Mouse (Mus musculus) forebrain, embryonic 12.5 days (tissue): ENCODE data around the gene Hectd2. TPM values are rescaled to one million over a fixed set of nuclear protein-coding genes. Genes with fewer than 3 reads are reported as not detected.

Experiments used
- ATAC-seq: fragments of 200-750 bp; cut with Nextera tagmentation; 2 replicates; pipeline ENCODE4 v1.8.0; 2017; ENCODE audit warnings: moderate TSS enrichment; ENCODE audit not compliant: low FRiP score
- H3K27ac ChIP-seq: fragments of 300-500 bp; sonication (generic); 2 replicates; pipeline ENCODE4 v1.5.1; 2016; ENCODE audit warnings: mild to moderate bottlenecking
- H3K27me3 ChIP-seq: fragments of 300-500 bp; sonication (generic); 2 replicates; pipeline ENCODE4 v1.6.1; 2016; ENCODE audit warnings: mild to moderate bottlenecking
- H3K36me3 ChIP-seq: fragments of 300-500 bp; sonication (generic); replicated peaks from 2 replicates; pipeline ENCODE4 v1.6.1; 2016; ENCODE audit warnings: mild to moderate bottlenecking
- H3K4me1 ChIP-seq: fragments of 300-500 bp; sonication (generic); 2 replicates; pipeline ENCODE4 v1.6.1; 2016
- H3K4me2 ChIP-seq: fragments of 300-500 bp; sonication (generic); 2 replicates; pipeline ENCODE4 v1.6.1; 2016; ENCODE audit warnings: mild to moderate bottlenecking, moderate library complexity
- H3K4me3 ChIP-seq: fragments of 300-500 bp; sonication (generic); replicated peaks from 2 replicates; pipeline ENCODE4 v1.5.1; 2016; ENCODE audit warnings: mild to moderate bottlenecking
- H3K9ac ChIP-seq: fragments of 300-500 bp; sonication (generic); 2 replicates; pipeline ENCODE4 v1.6.1; 2016; ENCODE audit warnings: mild to moderate bottlenecking
- H3K9me3 ChIP-seq: fragments of 300-500 bp; sonication (generic); 2 replicates; pipeline ENCODE4 v1.6.1; 2016
- WGBS: fragments of 180-500 bp; shearing (Covaris S2); methylation state at CpG from one replicate; pipeline ENCODE4 v1.1.7; 2016; 5-methylcytosine and 5-hydroxymethylcytosine counted together
- polyA plus RNA-seq: library from polyadenylated mRNA; unstranded; fragments of >200 nt; fragmentation: Nextera tagmentation; extraction: Ambion mirVana; gene quantifications from 2 replicates; pipeline ENCODE4 v1.2.1, GENCODE M21; 2016

Hectd2 gene
- polyA plus RNA-seq, 1 experiment from 2014 or later: 11.5 TPM

DNA sequence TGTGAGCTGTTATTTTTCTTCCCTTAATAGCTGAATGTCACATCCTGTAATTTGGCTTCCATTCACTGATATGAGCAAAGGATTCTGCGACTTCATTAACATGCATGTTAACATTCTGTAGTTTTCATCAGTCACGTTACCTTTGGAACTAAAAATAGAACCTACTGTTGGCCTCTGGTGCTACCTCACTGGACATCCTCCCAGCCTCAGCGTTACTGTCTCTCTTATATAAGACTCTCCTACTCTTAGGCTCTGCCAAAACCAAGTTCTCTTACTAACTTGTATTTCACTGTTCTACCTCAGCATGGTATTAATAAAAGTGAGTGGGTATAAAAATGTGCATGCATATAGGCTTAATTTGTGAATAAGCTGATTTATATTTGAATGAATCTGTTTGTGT, 26.4 kb downstream of the Hectd2 start:
- no peaks in the 10 kb centered on the region for H3K9me3 ChIP-seq
- no peaks in the 10 kb centered on the region for H3K27me3 ChIP-seq
- no peak overlapping the region for H3K4me3 ChIP-seq
- no peak for ATAC-seq
- H3K9ac ChIP-seq: no peak overlapping the region
- no peaks in the 10 kb centered on the region; the same call in 1 of the 2 replicates for H3K36me3 ChIP-seq
- H3K27ac ChIP-seq: no peak overlapping the region
- no peak overlapping the region for H3K4me2 ChIP-seq
- 89% methylated on average over 3 of the region's 3 CpGs for WGBS
- no peaks in the 10 kb centered on the region for H3K4me1 ChIP-seq

DNA sequence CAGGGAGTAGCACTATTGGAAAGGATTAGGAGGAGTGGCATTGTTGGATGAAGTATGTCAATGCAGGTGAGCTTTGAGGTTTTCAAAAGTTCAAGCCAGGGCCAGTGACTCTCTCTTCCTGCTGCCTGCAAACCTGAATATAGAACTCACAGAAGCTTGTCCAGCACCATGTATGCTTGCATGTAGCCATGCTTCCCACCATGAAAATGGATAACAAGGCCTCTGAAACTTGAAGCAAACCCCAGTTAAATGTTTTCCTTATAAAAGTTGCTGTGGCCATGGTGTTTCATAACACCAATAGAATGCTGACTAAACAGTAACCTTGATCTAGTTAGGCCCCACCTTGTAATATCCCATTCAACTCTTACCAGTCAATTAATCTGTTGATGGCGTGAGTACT, 27.7 kb downstream of the Hectd2 start:
- Histone ChIP-seq H3K4me2 (no peak overlapping the region), H3K4me3 (no peak overlapping the region), H3K9ac (no peak overlapping the region), H3K27me3 (no peaks in the 10 kb centered on the region), H3K27ac (no peak overlapping the region), H3K36me3 (no peaks in the 10 kb centered on the region), H3K4me1 (no peaks in the 10 kb centered on the region), H3K9me3 (no peaks in the 10 kb centered on the region)
- 93% methylated on average over 1 of the region's 1 CpGs for WGBS
- ATAC-seq: no peak

DNA sequence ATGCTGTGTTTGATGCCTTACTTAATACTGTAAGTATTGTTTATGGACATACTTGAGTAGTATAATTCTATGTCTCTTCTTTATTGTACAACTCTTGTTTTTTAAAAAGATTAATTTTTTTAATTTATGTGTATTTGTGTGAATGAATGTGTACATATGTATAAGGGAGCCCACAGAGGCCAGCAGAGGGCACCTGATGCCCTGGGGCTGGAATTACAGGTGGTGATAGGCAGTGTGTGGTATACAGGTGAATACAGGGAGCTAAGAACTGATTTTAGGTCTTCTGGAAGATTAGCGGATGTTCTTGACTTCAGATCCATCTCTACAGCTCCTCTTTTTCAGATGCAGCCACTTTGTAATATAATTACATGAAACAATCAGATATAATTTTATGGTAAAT, 31.1 kb downstream of the Hectd2 start:
- WGBS: 94% methylated on average over 1 of the region's 1 CpGs
- Histone ChIP-seq H3K9ac (no peak overlapping the region), H3K27ac (no peak overlapping the region), H3K4me1 (no peaks in the 10 kb centered on the region), H3K4me2 (no peak overlapping the region), H3K36me3 (0 out of 2 replicates have a peak, but pooled peaks cover 9% of the 10 kb centered on the region), H3K4me3 (no peak overlapping the region), H3K27me3 (no peaks in the 10 kb centered on the region), H3K9me3 (no peaks in the 10 kb centered on the region)
- ATAC-seq: no peak

DNA sequence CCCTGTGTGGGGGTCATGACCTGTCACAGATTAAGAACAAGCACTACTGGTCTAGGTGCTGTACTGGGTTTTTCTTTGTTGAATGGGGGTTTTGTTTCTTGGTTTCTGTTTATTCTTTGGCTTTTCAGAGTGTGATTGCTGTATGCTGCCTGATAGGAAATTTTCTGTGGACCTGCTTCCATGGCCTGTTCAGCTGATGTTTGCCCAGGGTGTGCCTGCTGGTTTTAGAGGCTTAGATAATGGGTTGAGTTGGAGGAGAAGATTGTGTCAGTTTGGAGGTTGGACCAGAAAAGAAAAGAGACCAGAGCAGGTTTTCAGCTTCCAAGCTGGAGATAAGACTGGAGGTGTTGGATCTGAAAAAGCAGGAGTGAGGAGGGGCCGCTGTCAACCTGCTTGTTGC, 40.0 kb downstream of the Hectd2 start:
- Histone ChIP-seq H3K9me3 (no peaks in the 10 kb centered on the region), H3K36me3 (0 out of 2 replicates have a peak, but pooled peaks cover 4% of the 10 kb centered on the region), H3K4me1 (no peaks in the 10 kb centered on the region), H3K27me3 (no peaks in the 10 kb centered on the region), H3K27ac (no peak overlapping the region), H3K4me3 (no peak overlapping the region), H3K9ac (no peak overlapping the region), H3K4me2 (no peak overlapping the region)
- WGBS: 93% methylated on average over 1 of the region's 1 CpGs
- ATAC-seq: no peak

DNA sequence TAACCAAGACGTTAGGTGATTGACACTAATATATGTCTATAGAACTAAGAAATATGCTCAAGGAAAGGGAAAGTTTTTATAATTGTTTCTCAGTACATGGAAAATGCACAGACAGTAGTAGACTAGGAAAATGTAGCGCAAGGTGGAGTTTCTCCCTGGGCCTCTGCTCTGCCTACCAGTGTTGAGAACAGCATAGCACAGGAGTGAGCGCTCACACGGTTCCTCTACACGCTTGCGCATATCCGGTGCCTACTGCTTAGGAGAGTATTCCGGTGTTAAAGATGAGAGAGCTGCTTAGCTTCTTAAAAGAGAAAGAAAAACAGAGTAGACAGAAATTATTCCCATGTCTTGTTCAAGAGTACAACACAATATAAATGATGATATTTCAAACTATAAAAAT, 47.4 kb downstream of the Hectd2 start:
- WGBS: 95% methylated on average over 8 of the region's 8 CpGs
- Histone ChIP-seq H3K36me3 (no peaks in the 10 kb centered on the region), H3K9ac (no peak overlapping the region), H3K4me2 (no peak overlapping the region), H3K27me3 (no peaks in the 10 kb centered on the region), H3K9me3 (no peaks in the 10 kb centered on the region), H3K4me3 (no peak overlapping the region), H3K27ac (no peak overlapping the region), H3K4me1 (no peaks in the 10 kb centered on the region)
- ATAC-seq: no peak

DNA sequence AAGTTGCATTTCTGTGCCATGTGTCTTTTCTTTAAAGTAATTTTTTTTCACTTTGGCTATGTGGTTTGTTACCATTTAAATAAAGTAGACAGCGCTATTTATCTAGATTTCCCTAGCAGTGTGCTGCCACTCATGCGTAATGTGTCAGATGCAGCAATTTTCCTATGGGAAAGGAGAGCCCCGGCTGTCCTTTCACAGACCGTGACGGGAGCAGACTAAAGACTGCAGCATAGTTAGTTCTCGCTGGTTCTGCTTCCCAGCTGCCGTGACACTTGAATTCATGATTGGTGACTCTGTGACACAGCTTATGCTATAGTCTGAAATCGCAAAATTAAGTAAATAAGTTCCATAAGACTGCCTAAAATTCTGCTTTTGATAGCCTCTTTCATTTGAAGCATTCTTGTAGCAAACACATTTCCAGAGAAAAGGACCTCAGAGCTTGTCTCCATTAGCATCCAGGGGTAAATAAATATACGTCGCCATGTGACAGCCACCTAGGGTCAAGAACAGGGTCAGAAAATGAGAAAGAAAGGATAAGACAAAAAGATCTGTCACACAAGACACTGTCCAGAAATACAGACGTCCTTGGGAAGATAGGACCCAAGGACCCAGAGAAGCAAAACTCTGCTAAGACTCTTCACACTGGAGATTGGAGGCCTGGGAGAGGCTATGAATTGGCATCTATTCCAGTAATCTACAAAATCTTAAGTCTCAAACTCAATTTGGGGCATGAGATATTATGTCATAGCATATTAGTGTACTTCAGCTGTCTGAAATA, 48.3 kb downstream of the Hectd2 start:
- Histone ChIP-seq H3K4me2 (no peak overlapping the region), H3K27me3 (no peaks in the 10 kb centered on the region), H3K27ac (no peak overlapping the region), H3K4me3 (no peak overlapping the region), H3K4me1 (no peaks in the 10 kb centered on the region), H3K9me3 (no peaks in the 10 kb centered on the region), H3K36me3 (no peaks in the 10 kb centered on the region), H3K9ac (no peak overlapping the region)
- no peak for ATAC-seq
- WGBS: 63% methylated on average over 11 of the region's 11 CpGs

DNA sequence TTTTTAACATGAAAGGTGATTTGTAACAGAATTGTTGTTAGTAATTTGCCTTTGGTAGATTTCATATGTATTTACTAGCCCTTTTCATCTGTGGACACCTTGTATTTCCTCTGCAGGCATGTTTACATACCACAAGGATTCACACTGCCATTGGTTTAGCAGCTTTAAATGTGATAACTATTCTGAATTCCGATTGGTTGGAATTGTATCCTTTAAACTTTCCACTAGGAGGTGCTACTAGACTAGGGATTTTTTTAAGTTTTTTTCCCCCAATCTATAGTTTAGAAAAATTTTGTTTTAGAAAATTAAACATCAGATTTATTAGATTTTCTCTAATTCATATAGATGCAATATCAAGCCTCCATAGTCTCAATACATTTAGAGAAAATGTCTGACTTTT, 51.8 kb downstream of the Hectd2 start:
- Histone ChIP-seq H3K27me3 (no peaks in the 10 kb centered on the region), H3K4me1 (no peaks in the 10 kb centered on the region)
- 60% methylated on average over 1 of the region's 1 CpGs for WGBS

DNA sequence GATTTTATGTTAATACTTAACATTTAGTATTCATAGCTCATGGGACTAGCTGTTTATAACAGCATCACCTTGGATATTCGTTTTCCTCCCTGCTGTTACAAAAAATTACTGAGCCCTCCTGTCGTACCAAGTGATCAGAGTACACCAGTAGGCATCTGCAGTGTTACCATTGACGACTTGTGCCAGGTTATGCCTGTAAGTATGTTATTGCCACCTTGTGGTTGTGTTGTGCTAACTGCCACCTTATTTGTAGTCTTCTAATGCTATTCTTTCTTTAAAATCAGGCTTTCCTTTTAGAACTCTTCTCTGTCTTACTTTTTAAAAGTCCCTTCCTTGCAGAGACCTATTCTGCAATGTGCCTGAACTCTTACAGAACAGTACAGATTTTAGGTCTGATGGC, 54.8 kb downstream of the Hectd2 start:
- WGBS: 62% methylated on average over 3 of the region's 3 CpGs
- no peak overlapping the region for H3K4me2 ChIP-seq

More for the DNA sequence above, 51.8 kb downstream of the Hectd2 start:
- no peaks in the 10 kb centered on the region for H3K9me3 ChIP-seq
- no peak overlapping the region for H3K9ac ChIP-seq
- no peak overlapping the region for H3K27ac ChIP-seq
- no peak overlapping the region for H3K4me3 ChIP-seq
- no peaks in the 10 kb centered on the region for H3K36me3 ChIP-seq
- no peak for ATAC-seq
- no peak overlapping the region for H3K4me2 ChIP-seq

DNA sequence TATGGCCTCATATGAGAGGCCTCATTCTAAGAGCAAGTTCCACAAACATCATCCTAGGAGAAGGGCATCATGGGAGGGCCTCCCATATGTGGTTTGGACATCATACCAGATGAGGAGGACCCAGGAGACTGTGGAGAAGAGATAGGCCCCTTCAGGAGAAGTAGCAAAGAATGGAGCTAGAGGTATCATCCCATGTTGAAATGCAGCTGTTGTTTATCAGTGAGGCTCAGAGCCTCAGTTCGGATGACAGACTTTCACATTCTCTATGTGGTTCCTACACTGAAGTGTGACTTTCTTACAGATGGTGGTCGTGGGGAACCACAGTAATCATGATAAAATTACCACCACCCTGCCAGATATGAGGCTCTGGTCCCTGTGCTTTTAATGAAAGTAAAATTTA, 55.9 kb downstream of the Hectd2 start:
- no peak overlapping the region for H3K27ac ChIP-seq
- no peaks in the 10 kb centered on the region for H3K4me1 ChIP-seq
- no peaks in the 10 kb centered on the region for H3K36me3 ChIP-seq
- H3K4me2 ChIP-seq: no peak overlapping the region
- H3K4me3 ChIP-seq: no peak overlapping the region
- WGBS: 79% methylated on average over 2 of the region's 2 CpGs
- ATAC-seq: no peak
- no peaks in the 10 kb centered on the region for H3K27me3 ChIP-seq
- H3K9me3 ChIP-seq: no peaks in the 10 kb centered on the region
- no peak overlapping the region for H3K9ac ChIP-seq

More for the DNA sequence above, 54.8 kb downstream of the Hectd2 start:
- no peaks in the 10 kb centered on the region for H3K36me3 ChIP-seq
- H3K27me3 ChIP-seq: no peaks in the 10 kb centered on the region
- no peak overlapping the region for H3K9ac ChIP-seq
- H3K9me3 ChIP-seq: no peaks in the 10 kb centered on the region
- H3K4me1 ChIP-seq: no peaks in the 10 kb centered on the region
- H3K27ac ChIP-seq: no peak overlapping the region
- no peak overlapping the region for H3K4me3 ChIP-seq
- ATAC-seq: no peak

DNA sequence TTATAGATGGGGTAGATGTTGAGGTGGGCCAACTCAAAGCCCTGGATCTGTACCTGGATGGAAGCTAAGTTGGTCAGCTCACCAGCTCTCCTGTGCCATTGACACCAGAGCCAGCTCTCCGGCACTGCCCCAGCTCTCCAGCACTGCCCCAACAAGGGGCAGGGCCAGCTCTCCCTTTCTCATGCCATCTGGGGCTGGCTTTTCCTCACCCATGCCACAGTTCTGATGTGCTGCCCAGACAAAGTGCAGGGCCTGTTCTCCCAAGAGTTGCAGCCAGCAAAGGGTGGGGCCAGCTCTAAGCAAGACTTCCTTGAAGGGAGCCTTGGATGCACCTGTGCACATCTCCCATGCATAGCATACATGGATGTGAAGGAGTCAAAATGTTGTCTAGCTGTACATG, 71.5 kb downstream of the Hectd2 start:
- Histone ChIP-seq H3K4me2 (no peak overlapping the region), H3K4me1 (no peaks in the 10 kb centered on the region), H3K9ac (no peak overlapping the region), H3K27ac (no peak overlapping the region), H3K27me3 (no peaks in the 10 kb centered on the region), H3K36me3 (no peaks in the 10 kb centered on the region), H3K4me3 (no peak overlapping the region), H3K9me3 (no peaks in the 10 kb centered on the region)
- ATAC-seq: no peak
- WGBS: 96% methylated on average over 1 of the region's 1 CpGs

DNA sequence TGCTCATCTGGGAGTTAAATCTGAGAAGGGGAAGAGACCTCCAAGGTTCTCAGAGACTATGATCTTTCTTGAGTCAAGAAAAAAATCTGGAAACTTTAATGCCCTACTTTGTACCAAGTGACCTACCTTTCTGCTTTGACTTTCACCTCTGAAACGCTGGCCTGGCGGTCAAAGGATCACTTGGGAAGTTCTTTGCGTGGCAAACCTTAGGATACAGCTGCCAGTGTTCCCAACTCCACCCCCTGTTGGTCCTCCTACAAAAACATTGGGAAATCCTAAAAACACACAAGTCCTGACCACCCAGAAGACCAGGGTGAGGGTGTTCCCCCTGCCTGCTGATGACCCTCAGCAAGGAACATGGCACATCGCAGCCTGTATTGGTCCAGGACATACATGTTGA, 72.4 kb downstream of the Hectd2 start:
- Histone ChIP-seq H3K9ac (no peak overlapping the region), H3K27me3 (no peaks in the 10 kb centered on the region), H3K4me3 (no peak overlapping the region), H3K4me1 (no peaks in the 10 kb centered on the region), H3K36me3 (no peaks in the 10 kb centered on the region), H3K27ac (no peak overlapping the region), H3K4me2 (no peak overlapping the region), H3K9me3 (no peaks in the 10 kb centered on the region)
- ATAC-seq: no peak
- WGBS: 92% methylated on average over 4 of the region's 4 CpGs

DNA sequence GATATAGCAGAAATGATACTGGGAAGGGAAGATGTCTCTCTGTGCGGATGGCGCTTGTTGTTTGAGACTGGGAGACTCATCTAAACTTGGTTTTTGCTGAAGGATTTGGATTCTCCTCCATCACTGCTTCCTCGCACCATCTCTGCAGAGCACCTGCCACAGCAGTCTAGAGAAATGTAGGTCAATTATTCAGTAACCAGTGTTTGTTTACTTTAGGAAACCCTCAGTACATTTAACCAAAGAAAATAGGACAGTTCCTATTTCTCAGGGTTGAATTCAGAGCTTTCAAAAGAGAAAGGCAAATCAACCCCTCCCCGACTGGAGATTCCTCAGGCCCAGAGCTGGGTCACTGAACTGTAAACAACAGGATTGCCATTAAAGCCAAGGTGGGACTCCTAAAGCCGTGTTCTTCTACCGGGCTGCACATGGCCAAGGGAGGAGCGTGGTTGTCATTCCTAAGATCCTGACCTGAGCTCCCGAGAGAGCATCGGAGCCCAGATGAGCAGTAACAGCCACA, 75.0 kb downstream of the Hectd2 start:
- Histone ChIP-seq H3K4me3 (no peak overlapping the region), H3K4me2 (no peak overlapping the region), H3K9me3 (no peaks in the 10 kb centered on the region), H3K27me3 (no peaks in the 10 kb centered on the region), H3K36me3 (no peaks in the 10 kb centered on the region), H3K27ac (no peak overlapping the region), H3K4me1 (no peaks in the 10 kb centered on the region), H3K9ac (no peak overlapping the region)
- 81% methylated on average over 9 of the region's 9 CpGs for WGBS
- no peak for ATAC-seq

DNA sequence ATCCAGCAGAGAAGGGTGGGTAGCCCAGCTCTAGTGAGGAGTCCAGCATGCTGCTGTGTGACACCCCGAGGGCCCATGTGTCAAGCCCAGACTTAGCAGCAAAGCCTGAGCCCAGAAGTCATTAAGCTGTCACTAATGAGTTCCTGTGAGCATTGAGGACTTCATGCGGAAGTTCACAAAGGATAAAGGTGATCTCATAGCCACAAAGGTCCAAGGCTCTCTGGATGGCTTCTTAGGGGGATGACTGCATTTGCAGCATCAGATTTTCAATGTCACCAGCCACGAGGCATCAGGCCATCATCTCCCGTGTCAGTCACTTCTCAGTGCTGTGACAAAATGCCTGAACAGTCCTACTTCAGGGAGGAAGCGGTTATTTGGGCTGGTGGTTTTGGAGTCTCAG, 75.9 kb downstream of the Hectd2 start:
- H3K9ac ChIP-seq: no peak overlapping the region
- no peak overlapping the region for H3K4me3 ChIP-seq
- H3K27me3 ChIP-seq: no peaks in the 10 kb centered on the region
- ATAC-seq: no peak
- no peaks in the 10 kb centered on the region for H3K36me3 ChIP-seq
- 79% methylated on average over 5 of the region's 5 CpGs for WGBS
- H3K4me1 ChIP-seq: no peaks in the 10 kb centered on the region
- H3K9me3 ChIP-seq: no peaks in the 10 kb centered on the region
- H3K4me2 ChIP-seq: no peak overlapping the region
- no peak overlapping the region for H3K27ac ChIP-seq
